In genomic region chr19:5793116-5793515, GRCm38 (mm10) we compare ENCODE assay signal across 8 mouse cellular contexts. TPM values are rescaled to one million over a fixed set of nuclear protein-coding genes. Genes with fewer than 3 reads are reported as not detected.
DNase-seq lines count a peak whose midpoint lies in the region; ATAC-seq and TF ChIP-seq lines count a peak whose summit lies in the region.

No protein-coding gene starts in this region.

- peak; percentile 71 to 98 (median 84) for TF ChIP-seq CTCF in MEL (IDR thresholded peaks at IDR 0.05 in 2 of 3, conservative IDR thresholded peaks at IDR 0.05 in 1 of 3; ENCODE audit: control insufficient read depth in 1 of 3, insufficient read depth in 1 of 3, low read depth in 2 of 3, low read length in 3 of 3, poor library complexity in 1 of 3, severe bottlenecking in 1 of 3)

- no peak for TF ChIP-seq POLR2A in MEL (IDR thresholded peaks at IDR 0.05; ENCODE audit: control insufficient read depth in 1 of 2, insufficient read depth in 1 of 2, low read depth in 1 of 2, low read length in 2 of 2, poor library complexity in 1 of 2)

- no peak for TF ChIP-seq EP300 in MEL (IDR thresholded peaks at IDR 0.05; ENCODE audit: low read depth in 1 of 2, low read length in 2 of 2)

- H3K4me1 ChIP-seq in forebrain, embryonic 11.5 days (replicated peaks; ENCODE audit: control insufficient read depth, insufficient read depth, low read length), result peaks cover 17% of the 10 kb centered on the region; the same call in 1 of the 2 replicates
- H3K4me1 ChIP-seq in forebrain, embryonic 10.5 days, result peaks cover 31% of the 10 kb centered on the region
- H3K4me1 ChIP-seq in MEL (ENCODE audit: control insufficient read depth in 1 of 2, insufficient read depth in 2 of 2, low read length in 2 of 2), result peaks cover 0 to 20% of the 10 kb centered on the region in 2 experiments; a peak in 1 of 4 replicates
- H3K4me1 ChIP-seq in heart, embryonic 13.5 days, result peaks cover 39% of the 10 kb centered on the region
- peaks cover 35% of the 10 kb centered on the region for H3K4me1 ChIP-seq in kidney, embryonic 15.5 days

- H3K36me3 ChIP-seq in forebrain, embryonic 11.5 days (ENCODE audit: control insufficient read depth, insufficient read depth, low read length), result peaks cover 15% of the 10 kb centered on the region
- peaks cover 36% of the 10 kb centered on the region for H3K36me3 ChIP-seq in forebrain, embryonic 10.5 days (replicated peaks)
- peaks cover 11 to 32% of the 10 kb centered on the region in 2 experiments for H3K36me3 ChIP-seq in MEL (ENCODE audit: control insufficient read depth in 1 of 2, insufficient read depth in 2 of 2, low read length in 2 of 2)
- peaks cover 34% of the 10 kb centered on the region for H3K36me3 ChIP-seq in heart, embryonic 13.5 days
- H3K36me3 ChIP-seq in kidney, embryonic 15.5 days, result peaks cover 34% of the 10 kb centered on the region

- 4% methylated on average over 2 of the region's 2 CpGs for WGBS in forebrain, embryonic 11.5 days
- WGBS in forebrain, embryonic 10.5 days, result 9% methylated on average over 2 of the region's 2 CpGs
- WGBS in heart, embryonic 13.5 days, result 3% methylated on average over 2 of the region's 2 CpGs
- 3% methylated on average over 2 of the region's 2 CpGs for WGBS in kidney, embryonic 15.5 days

- H3K9me3 ChIP-seq in forebrain, embryonic 11.5 days (ENCODE audit: control insufficient read depth, low read length), result no peaks in the 10 kb centered on the region
- no peaks in the 10 kb centered on the region for H3K9me3 ChIP-seq in forebrain, embryonic 10.5 days
- H3K9me3 ChIP-seq in MEL (replicated peaks; ENCODE audit: insufficient read depth, low read length), result no peaks in the 10 kb centered on the region
- H3K9me3 ChIP-seq in heart, embryonic 13.5 days, result no peaks in the 10 kb centered on the region
- no peaks in the 10 kb centered on the region for H3K9me3 ChIP-seq in kidney, embryonic 15.5 days (replicated peaks)

- no peaks in the 10 kb centered on the region for H3K27me3 ChIP-seq in forebrain, embryonic 11.5 days (ENCODE audit: control insufficient read depth, insufficient read depth, low read length)
- H3K27me3 ChIP-seq in forebrain, embryonic 10.5 days (ENCODE audit: poor library complexity, severe bottlenecking), result no peaks in the 10 kb centered on the region
- no peaks in the 10 kb centered on the region for H3K27me3 ChIP-seq in MEL (ENCODE audit: control insufficient read depth in 1 of 2, insufficient read depth in 2 of 2, low read length in 2 of 2)
- H3K27me3 ChIP-seq in heart, embryonic 13.5 days (replicated peaks), result no peaks in the 10 kb centered on the region
- H3K27me3 ChIP-seq in kidney, embryonic 15.5 days, result no peaks in the 10 kb centered on the region

- DNase-seq in forebrain, embryonic 11.5 days (ENCODE audit: low spot score), result peak; percentile 65
- DNase-seq in forebrain, embryonic 10.5 days (ENCODE audit: extremely low spot score, low spot score), result no peak
- DNase-seq in MEL (ENCODE audit: low read depth, low spot score), result peak; percentile 89
- peak; percentile 65 to 73 for DNase-seq in cerebellum, postnatal 36 days
- DNase-seq in lung, postnatal 10 days, result peak; percentile 78
- peak; percentile 56 to 67 for DNase-seq in spleen, postnatal 36 days (ENCODE audit: low spot score in 2 of 2)

- H3K4me3 ChIP-seq in forebrain, embryonic 11.5 days (ENCODE audit: low read depth, low read length), result no peak overlapping the region
- no peak overlapping the region for H3K4me3 ChIP-seq in forebrain, embryonic 10.5 days
- H3K4me3 ChIP-seq in MEL (ENCODE audit: control insufficient read depth in 1 of 2, insufficient read depth in 1 of 2, low read depth in 2 of 2, low read length in 2 of 2), result no peak overlapping the region
- H3K4me3 ChIP-seq in heart, embryonic 13.5 days, result no peak overlapping the region
- H3K4me3 ChIP-seq in kidney, embryonic 15.5 days (replicated peaks), result no peak overlapping the region

- no peak overlapping the region for H3K27ac ChIP-seq in forebrain, embryonic 11.5 days (ENCODE audit: low read depth, low read length)
- H3K27ac ChIP-seq in forebrain, embryonic 10.5 days, result no peak overlapping the region
- no peak overlapping the region for H3K27ac ChIP-seq in MEL (ENCODE audit: control insufficient read depth, low read depth, low read length)
- peak overlapping the region; percentile 77 for H3K27ac ChIP-seq in heart, embryonic 13.5 days (replicated peaks)
- H3K27ac ChIP-seq in kidney, embryonic 15.5 days, result peak overlapping the region; percentile 86

- H3K4me2 ChIP-seq in forebrain, embryonic 11.5 days (ENCODE audit: low read depth, low read length, severe bottlenecking), result no peak overlapping the region
- peak overlapping the region; percentile 26; the same call in 1 of the 2 replicates for H3K4me2 ChIP-seq in heart, embryonic 13.5 days
- H3K4me2 ChIP-seq in kidney, embryonic 15.5 days, result no peak overlapping the region

- TF ChIP-seq RAD21 in MEL (IDR thresholded peaks at IDR 0.05; ENCODE audit: low read depth, low read length), result no peak; the same call in none of the 2 replicates

- peaks cover 9% of the 10 kb centered on the region for H3K79me2 ChIP-seq in MEL (ENCODE audit: control insufficient read depth, insufficient read depth, low read length, poor library complexity)

- H3K9ac ChIP-seq in forebrain, embryonic 11.5 days (ENCODE audit: low read length), result no peak overlapping the region
- H3K9ac ChIP-seq in MEL (ENCODE audit: control insufficient read depth, low read depth, low read length, poor library complexity, severe bottlenecking), result no peak overlapping the region
- no peak overlapping the region for H3K9ac ChIP-seq in heart, embryonic 13.5 days
- H3K9ac ChIP-seq in kidney, embryonic 15.5 days, result no peak overlapping the region

- peak; percentile 64 for ATAC-seq in forebrain, embryonic 11.5 days (replicated peaks; ENCODE audit: low FRiP score)
- no peak for ATAC-seq in heart, embryonic 13.5 days (ENCODE audit: extremely low read depth, insufficient number of reproducible peaks, low FRiP score, low TSS enrichment)
- ATAC-seq in kidney, embryonic 15.5 days (replicated peaks; ENCODE audit: low FRiP score), result peak; percentile 46

TF ChIP-seq in MEL, 35 proteins besides CTCF, POLR2A, EP300 and RAD21:
- TF ChIP-seq MYC (IDR thresholded peaks at IDR 0.05; ENCODE audit: low read depth, low read length) (peak; percentile 65; the same call in 1 of the 2 replicates), HCFC1 (IDR thresholded peaks at IDR 0.05; ENCODE audit: low read depth, low read length) (0 out of 2 replicates have a peak, but pooled peaks have one; percentile 18), ZMIZ1 (IDR thresholded peaks at IDR 0.05; ENCODE audit: low read depth, low read length) (no peak), CHD1 (IDR thresholded peaks at IDR 0.05; ENCODE audit: low read depth, low read length) (no peak), SIN3A (IDR thresholded peaks at IDR 0.05; ENCODE audit: low read length) (peak; percentile 80; the same call in 1 of the 2 replicates), MXI1 (IDR thresholded peaks at IDR 0.05; ENCODE audit: low read depth, low read length) (peak; percentile 41; the same call in 1 of the 2 replicates), ZNF384 (IDR thresholded peaks at IDR 0.05; ENCODE audit: low read depth, low read length) (0 out of 2 replicates have a peak, but pooled peaks have one; percentile 30), POLR2AphosphoS5 (IDR thresholded peaks at IDR 0.05; ENCODE audit: borderline replicate concordance, low read depth, low read length) (peak; percentile 31; the same call in 1 of the 2 replicates), SMC3 (IDR thresholded peaks at IDR 0.05; ENCODE audit: low read depth, low read length) (peak; percentile 97), ZC3H11A (IDR thresholded peaks at IDR 0.05; ENCODE audit: low read depth, low read length) (peak; percentile 98), MAX (IDR thresholded peaks at IDR 0.05; ENCODE audit: low read length) (no peak)

RNA-seq across cellular contexts. Expression of gene Scyl1, which starts 21.9 kb away (rescaled TPM):
- polyA plus RNA-seq in forebrain, embryonic 11.5 days (2014; fragmentation: Nextera tagmentation; extraction: Ambion mirVana), result 65.2 and 66.3 TPM in 2 replicates
- 63.4 and 64.6 TPM in 2 replicates for polyA plus RNA-seq in forebrain, embryonic 10.5 days (2016; fragmentation: Nextera tagmentation; extraction: Ambion mirVana)
- 35.5 and 36.0 TPM in 2 replicates for total RNA-seq in MEL (2012; rRNA removed)
- polyA plus RNA-seq in MEL (2012; ENCODE audit: insufficient read depth in 1 of 2, insufficient read length in 2 of 2, low read depth in 1 of 2, low replicate concordance in 2 of 2, missing spikeins in 1 of 2), result 10 to 100 TPM in 1 of 2 experiments, not detected in 1; 64.1 TPM
- 55.8 and 59.6 TPM in 2 replicates for polyA plus RNA-seq in heart, embryonic 13.5 days (2015; fragmentation: Nextera tagmentation; extraction: Ambion mirVana)
- 69.6 and 76.0 TPM in 2 replicates for polyA plus RNA-seq in kidney, embryonic 15.5 days (2015; fragmentation: Nextera tagmentation; extraction: Ambion mirVana)

RNA-seq across cellular contexts. Expression of gene Ltbp3, which starts 52.4 kb away (rescaled TPM):
- polyA plus RNA-seq in forebrain, embryonic 11.5 days (2014; fragmentation: Nextera tagmentation; extraction: Ambion mirVana), result 5.0 and 5.5 TPM in 2 replicates
- polyA plus RNA-seq in forebrain, embryonic 10.5 days (2016; fragmentation: Nextera tagmentation; extraction: Ambion mirVana), result 2.6 and 4.9 TPM in 2 replicates
- 0.39 TPM in 1 of 2 replicates, not detected in the other for total RNA-seq in MEL (2012; rRNA removed)
- polyA plus RNA-seq in MEL (2012; ENCODE audit: insufficient read depth in 1 of 2, insufficient read length in 2 of 2, low read depth in 1 of 2, low replicate concordance in 2 of 2, missing spikeins in 1 of 2), result not detected
- 22.5 and 24.7 TPM in 2 replicates for polyA plus RNA-seq in heart, embryonic 13.5 days (2015; fragmentation: Nextera tagmentation; extraction: Ambion mirVana)
- polyA plus RNA-seq in kidney, embryonic 15.5 days (2015; fragmentation: Nextera tagmentation; extraction: Ambion mirVana), result 18.5 and 18.8 TPM in 2 replicates

Comparison
In these comparisons a context has a peak if more than half of its experiments do, and no peak if none do; other contexts are left out.
1. H3K27ac ChIP-seq: peak in heart, embryonic 13.5 days (single experiment) and kidney, embryonic 15.5 days (single experiment); none in forebrain, embryonic 11.5 days (single experiment), forebrain, embryonic 10.5 days (single experiment) and MEL (single experiment).